Mouse (Mus musculus) embryonic facial prominence, embryonic 11.5 days (tissue): ENCODE measurements around the gene Pgc. TPM values are rescaled to one million over a fixed set of nuclear protein-coding genes. Genes with fewer than 3 reads are reported as not detected.

Source experiments
- polyA plus RNA-seq: library from polyadenylated mRNA; unstranded; fragments of >200 nt; fragmentation: Nextera tagmentation; extraction: Ambion mirVana; gene quantifications from 2 replicates; pipeline ENCODE4 v1.2.1, GENCODE M21; 2014

Gene Pgc
- polyA plus RNA-seq, 1 experiment from 2014 or later: 0.15 TPM

Other genes starting within 250 kb of the Pgc start
- gene Taf8, start 224.6 kb upstream of the Pgc start, polyA plus RNA-seq: 27.6 and 29.4 TPM in 2 replicates
- 291 and 294 TPM in 2 replicates for gene Ccnd3, start 221.8 kb upstream of the Pgc start, polyA plus RNA-seq
- gene Bysl, start 115.3 kb upstream of the Pgc start, polyA plus RNA-seq: 30.4 and 31.4 TPM in 2 replicates
- 47.1 and 48.0 TPM in 2 replicates for gene Med20, start 115.3 kb upstream of the Pgc start, polyA plus RNA-seq
- 0.98 and 1.9 TPM in 2 replicates for gene Gm20517, start 115.3 kb upstream of the Pgc start, polyA plus RNA-seq
- gene Usp49, start 96.2 kb upstream of the Pgc start, polyA plus RNA-seq: 4.3 and 5.2 TPM in 2 replicates
- 394 and 398 TPM in 2 replicates for gene Tomm6, start 38.5 kb upstream of the Pgc start, polyA plus RNA-seq
- gene Frs3, start 37.8 kb upstream of the Pgc start, polyA plus RNA-seq: 3.5 and 3.6 TPM in 2 replicates
- gene Gm21981, start 32.4 kb upstream of the Pgc start, polyA plus RNA-seq: 1.7 and 2.4 TPM in 2 replicates
- gene Prickle4, start 32.1 kb upstream of the Pgc start, polyA plus RNA-seq: 0.27 and 0.89 TPM in 2 replicates
- 2.1 and 2.8 TPM in 2 replicates for gene Tfeb, start 10.2 kb downstream of the Pgc start, polyA plus RNA-seq
- gene Mdfi, start 107.8 kb downstream of the Pgc start, polyA plus RNA-seq: 75.2 and 95.7 TPM in 2 replicates
- 29.0 and 32.4 TPM in 2 replicates for gene Foxp4, start 197.8 kb downstream of the Pgc start, polyA plus RNA-seq